Comparison of ENCODE assay signal across 25 mouse cellular contexts in genomic region chr1:156449089-156449488, GRCm38 (mm10). TPM values are rescaled to one million over a fixed set of nuclear protein-coding genes. Genes with fewer than 3 reads are reported as not detected.
DNase-seq lines count a peak whose midpoint lies in the region; ATAC-seq and TF ChIP-seq lines count a peak whose summit lies in the region.
"Had no signal": no experiment of that assay in that cellular context is flagged by ENCODE, and none has a peak within 500 bp of the region (broad histone marks: within the 10 kb centered on the region; RNA-seq: fewer than 3 reads in every experiment).

No protein-coding gene starts in this region.

- no peak overlapping the region; the same call in 1 of the 2 replicates for H3K4me2 ChIP-seq in kidney, embryonic 14.5 days (replicated peaks; ENCODE audit: low read depth, low read length)
- H3K4me2 ChIP-seq in kidney, postnatal 0 days (ENCODE audit: low read length), result peak overlapping the region; percentile 27
- H3K4me2 ChIP-seq: embryonic facial prominence, embryonic 12.5 days; forebrain, embryonic 12.5 days; forebrain, embryonic 15.5 days; heart, embryonic 11.5 days; hindbrain, embryonic 13.5 days; intestine, embryonic 15.5 days had no signal

- H3K9me3 ChIP-seq in kidney, embryonic 14.5 days (ENCODE audit: control insufficient read depth, low read length), result no peaks in the 10 kb centered on the region
- H3K9me3 ChIP-seq in kidney, postnatal 0 days (replicated peaks; ENCODE audit: low read length), result no peaks in the 10 kb centered on the region
- H3K9me3 ChIP-seq: embryonic facial prominence, embryonic 12.5 days; forebrain, embryonic 12.5 days; forebrain, embryonic 15.5 days; hindbrain, embryonic 10.5 days; hindbrain, embryonic 13.5 days; intestine, embryonic 15.5 days had no signal

- no peak overlapping the region for H3K9ac ChIP-seq in kidney, embryonic 14.5 days (ENCODE audit: low read depth, low read length)
- H3K9ac ChIP-seq in kidney, postnatal 0 days (ENCODE audit: low read depth, low read length), result no peak overlapping the region
- H3K9ac ChIP-seq: embryonic facial prominence, embryonic 12.5 days; forebrain, embryonic 12.5 days; forebrain, embryonic 15.5 days; hindbrain, embryonic 13.5 days; intestine, embryonic 15.5 days had no signal

- DNase-seq in gastrocnemius, adult 18-20 months (ENCODE audit: low spot score), result peak; percentile 17
- DNase-seq in gastrocnemius, postnatal 36 days, result no peak
- no peak for DNase-seq in kidney, postnatal 14 days
- DNase-seq in kidney, postnatal 0 days (ENCODE audit: low spot score), result peak; percentile 35
- DNase-seq in kidney, adult 18-20 months, result no peak
- DNase-seq: adrenal gland, adult 8-10 months; adrenal gland, postnatal 25 days; cerebellum, adult 18-20 months; cerebellum, adult 9-10 months; cerebellum, postnatal 14 days; gastrocnemius, postnatal 25 days; heart, postnatal 36 days had no signal

- no peak for TF ChIP-seq CTCF in kidney, postnatal 0 days (IDR thresholded peaks at IDR 0.05; ENCODE audit: low read depth)

- intact Hi-C loops in gastrocnemius, postnatal 36 days (cut with DNase I), result no loop called here

- ATAC-seq in kidney, embryonic 14.5 days (ENCODE audit: low FRiP score, low TSS enrichment), result peak; percentile 56
- no peak for ATAC-seq in kidney, postnatal 0 days (replicated peaks; ENCODE audit: low FRiP score, low read depth)
- ATAC-seq: CD4-positive, CD25-positive, alpha-beta regulatory T cell, adult 4 months; forebrain, embryonic 15.5 days; hindbrain, embryonic 16.5 days; intestine, embryonic 15.5 days had no signal

- H3K27me3 ChIP-seq in kidney, embryonic 14.5 days (ENCODE audit: control insufficient read depth, insufficient read depth, low read length), result no peaks in the 10 kb centered on the region
- no peaks in the 10 kb centered on the region for H3K27me3 ChIP-seq in kidney, postnatal 0 days (ENCODE audit: insufficient read depth, low read length)
- H3K27me3 ChIP-seq: embryonic facial prominence, embryonic 12.5 days; forebrain, embryonic 12.5 days; forebrain, embryonic 15.5 days; hindbrain, embryonic 13.5 days; intestine, embryonic 15.5 days had no signal

- no peaks in the 10 kb centered on the region for H3K4me1 ChIP-seq in kidney, embryonic 14.5 days (ENCODE audit: control insufficient read depth, insufficient read depth, low read length)
- H3K4me1 ChIP-seq in kidney, postnatal 0 days (replicated peaks; ENCODE audit: insufficient read depth, low read length), result no peaks in the 10 kb centered on the region
- H3K4me1 ChIP-seq: embryonic facial prominence, embryonic 12.5 days; hindbrain, embryonic 13.5 days; intestine, embryonic 15.5 days had no signal

- no peak overlapping the region for H3K4me3 ChIP-seq in kidney, embryonic 14.5 days (ENCODE audit: low read length)
- H3K4me3 ChIP-seq in kidney, postnatal 0 days (replicated peaks; ENCODE audit: low read depth, low read length), result no peak overlapping the region
- H3K4me3 ChIP-seq: embryonic facial prominence, embryonic 12.5 days; erythroblast, embryonic 14.5 days; forebrain, embryonic 12.5 days; forebrain, embryonic 15.5 days; hindbrain, embryonic 10.5 days; hindbrain, embryonic 13.5 days; intestine, embryonic 15.5 days had no signal

- peak overlapping the region; percentile 17; the same call in 1 of the 2 replicates for H3K27ac ChIP-seq in kidney, embryonic 14.5 days (ENCODE audit: low read depth, low read length)
- no peak overlapping the region for H3K27ac ChIP-seq in kidney, postnatal 0 days
- H3K27ac ChIP-seq: embryonic facial prominence, embryonic 12.5 days; forebrain, embryonic 12.5 days; forebrain, embryonic 15.5 days; hindbrain, embryonic 10.5 days; hindbrain, embryonic 13.5 days; intestine, embryonic 15.5 days had no signal

- WGBS in kidney, embryonic 14.5 days, result 51% methylated on average over 7 of the region's 7 CpGs
- 57% methylated on average over 7 of the region's 7 CpGs for WGBS in kidney, postnatal 0 days

- H3K36me3 ChIP-seq in kidney, embryonic 14.5 days (ENCODE audit: control insufficient read depth, insufficient read depth, low read length), result peaks cover 8% of the 10 kb centered on the region; the same call in 1 of the 2 replicates
- peaks cover 3% of the 10 kb centered on the region; the same call in 1 of the 2 replicates for H3K36me3 ChIP-seq in kidney, postnatal 0 days (ENCODE audit: insufficient read depth, low read length)
- H3K36me3 ChIP-seq: forebrain, embryonic 12.5 days; forebrain, embryonic 15.5 days; hindbrain, embryonic 13.5 days had no signal

RNA-seq across cellular contexts. Expression of gene Soat1, which starts 25.0 kb away (rescaled TPM):
- total RNA-seq in gastrocnemius, adult 18-20 months (2021), result 1 to 10 TPM; 3.2 to 4.9 TPM
- 1 to 10 TPM; 4.0 to 5.6 TPM for total RNA-seq in gastrocnemius, postnatal 36 days (2021)
- 43.7 and 54.0 TPM in 2 replicates for polyA plus RNA-seq in kidney, embryonic 14.5 days (2014; fragmentation: Nextera tagmentation; extraction: Ambion mirVana)
- 30.5 and 37.9 TPM in 2 replicates for polyA plus RNA-seq in kidney, postnatal 0 days (2015; fragmentation: Nextera tagmentation; extraction: Ambion mirVana)

RNA-seq across cellular contexts. Expression of gene Axdnd1, which starts 28.1 kb away (rescaled TPM):
- not detected for total RNA-seq in gastrocnemius, adult 18-20 months (2021)
- under 1 TPM in 1 of 2 experiments, not detected in 1; 0.28 TPM for total RNA-seq in gastrocnemius, postnatal 36 days (2021)
- 0.29 and 1.8 TPM in 2 replicates for polyA plus RNA-seq in kidney, embryonic 14.5 days (2014; fragmentation: Nextera tagmentation; extraction: Ambion mirVana)
- polyA plus RNA-seq in kidney, postnatal 0 days (2015; fragmentation: Nextera tagmentation; extraction: Ambion mirVana), result 0.11 and 0.27 TPM in 2 replicates
- total RNA-seq: gastrocnemius, postnatal 25 days; heart, adult 8-10 months; heart, postnatal 36 days had no signal
- polyA plus RNA-seq: erythroblast, embryonic 14.5 days; heart, postnatal 0 days had no signal

Comparison
In these comparisons a context has a peak if more than half of its experiments do, and no peak if none do; other contexts are left out.
1. DNase-seq: peak in gastrocnemius, adult 18-20 months (single experiment) and kidney, postnatal 0 days (single experiment); none in gastrocnemius, postnatal 36 days (0 of 2), kidney, postnatal 14 days (single experiment) and kidney, adult 18-20 months (single experiment).